In the genomic region with DNA sequence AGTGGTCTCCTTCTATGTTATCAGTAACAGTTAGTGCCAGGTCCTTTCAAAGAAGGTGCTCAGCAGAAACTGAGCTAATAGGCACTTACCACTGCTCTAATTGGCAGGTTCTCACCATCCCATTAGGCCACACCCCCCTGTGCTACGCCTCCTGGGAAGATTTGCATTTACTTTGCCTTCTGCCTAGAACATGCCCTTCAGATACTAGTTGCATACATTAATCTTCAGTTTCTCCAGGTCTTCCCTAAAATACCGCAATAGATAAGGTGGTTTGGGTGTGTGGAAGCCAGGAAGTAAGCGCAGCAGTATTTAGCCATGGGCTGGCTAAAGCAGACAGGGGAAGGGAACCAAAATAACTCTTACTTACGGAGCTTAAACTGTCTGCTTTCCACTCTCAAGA, we compare ENCODE assay signal across 32 mouse cellular contexts.
"Had no signal": no experiment of that assay in that cellular context is flagged by ENCODE, and none has a peak within 500 bp of the region (broad histone marks: within the 10 kb centered on the region; RNA-seq: fewer than 3 reads in every experiment).

No protein-coding gene starts in this region.

- DNase-seq: left cerebral cortex, postnatal 4 days; liver; liver, embryonic 13.5 days; liver, postnatal 0 days; lung, adult 18-20 months; lung, adult 2 months; lung, embryonic 14.5 days; lung, postnatal 10 days; lung, postnatal 14 days; lung, postnatal 36 days; lung, postnatal 4 days; midbrain, embryonic 14.5 days had no signal

- H3K27ac ChIP-seq: limb, embryonic 10.5 days; limb, embryonic 12.5 days; limb, embryonic 13.5 days; limb, embryonic 15.5 days; liver, embryonic 12.5 days; liver, embryonic 13.5 days; liver, embryonic 14.5 days; liver, embryonic 15.5 days; lung, embryonic 15.5 days; macrophage; midbrain, embryonic 10.5 days; midbrain, embryonic 12.5 days; midbrain, embryonic 13.5 days; midbrain, embryonic 15.5 days; neural tube, embryonic 12.5 days had no signal

- ATAC-seq: liver, embryonic 12.5 days; liver, postnatal 0 days; lung, postnatal 0 days; midbrain, embryonic 13.5 days; midbrain, embryonic 15.5 days; midbrain, embryonic 16.5 days had no signal

- H3K4me2 ChIP-seq: limb, embryonic 12.5 days; limb, embryonic 13.5 days; limb, embryonic 15.5 days; liver, embryonic 11.5 days; liver, embryonic 12.5 days; liver, embryonic 13.5 days; liver, embryonic 15.5 days; lung, embryonic 14.5 days; lung, embryonic 15.5 days; midbrain, embryonic 11.5 days; midbrain, embryonic 12.5 days; midbrain, embryonic 13.5 days; midbrain, embryonic 15.5 days; neural tube, embryonic 12.5 days had no signal

- H3K9me3 ChIP-seq: limb, embryonic 10.5 days; limb, embryonic 12.5 days; limb, embryonic 13.5 days; limb, embryonic 15.5 days; liver, embryonic 12.5 days; liver, embryonic 13.5 days; liver, embryonic 15.5 days; lung, embryonic 15.5 days; midbrain, embryonic 10.5 days; midbrain, embryonic 12.5 days; midbrain, embryonic 15.5 days; neural tube, embryonic 12.5 days had no signal

- H3K4me3 ChIP-seq: limb, embryonic 10.5 days; limb, embryonic 12.5 days; limb, embryonic 13.5 days; limb, embryonic 15.5 days; liver, embryonic 12.5 days; liver, embryonic 13.5 days; liver, embryonic 15.5 days; lung, embryonic 15.5 days; megakaryocyte, embryonic 14.5 days; midbrain, embryonic 10.5 days; midbrain, embryonic 12.5 days; midbrain, embryonic 13.5 days; midbrain, embryonic 15.5 days; myocyte; neural tube, embryonic 12.5 days had no signal

- H3K9ac ChIP-seq: limb, embryonic 12.5 days; limb, embryonic 13.5 days; limb, embryonic 15.5 days; liver, embryonic 12.5 days; liver, embryonic 13.5 days; liver, embryonic 14.5 days; liver, embryonic 15.5 days; liver, postnatal 0 days; lung, embryonic 14.5 days; lung, embryonic 15.5 days; midbrain, embryonic 12.5 days; midbrain, embryonic 13.5 days; midbrain, embryonic 15.5 days; neural tube, embryonic 12.5 days had no signal

- H3K27me3 ChIP-seq: limb, embryonic 13.5 days; limb, embryonic 15.5 days; lung, embryonic 15.5 days; megakaryocyte, embryonic 14.5 days; midbrain, embryonic 15.5 days; neural tube, embryonic 12.5 days had no signal

- H3K36me3 ChIP-seq: limb, embryonic 10.5 days; limb, embryonic 12.5 days; limb, embryonic 13.5 days; limb, embryonic 15.5 days; liver, embryonic 12.5 days; liver, embryonic 13.5 days; liver, embryonic 15.5 days; lung, embryonic 15.5 days; midbrain, embryonic 10.5 days; midbrain, embryonic 12.5 days; midbrain, embryonic 13.5 days; midbrain, embryonic 15.5 days; neural tube, embryonic 12.5 days had no signal
